9 mouse cellular contexts compared by ENCODE assay signal in the genomic region with DNA sequence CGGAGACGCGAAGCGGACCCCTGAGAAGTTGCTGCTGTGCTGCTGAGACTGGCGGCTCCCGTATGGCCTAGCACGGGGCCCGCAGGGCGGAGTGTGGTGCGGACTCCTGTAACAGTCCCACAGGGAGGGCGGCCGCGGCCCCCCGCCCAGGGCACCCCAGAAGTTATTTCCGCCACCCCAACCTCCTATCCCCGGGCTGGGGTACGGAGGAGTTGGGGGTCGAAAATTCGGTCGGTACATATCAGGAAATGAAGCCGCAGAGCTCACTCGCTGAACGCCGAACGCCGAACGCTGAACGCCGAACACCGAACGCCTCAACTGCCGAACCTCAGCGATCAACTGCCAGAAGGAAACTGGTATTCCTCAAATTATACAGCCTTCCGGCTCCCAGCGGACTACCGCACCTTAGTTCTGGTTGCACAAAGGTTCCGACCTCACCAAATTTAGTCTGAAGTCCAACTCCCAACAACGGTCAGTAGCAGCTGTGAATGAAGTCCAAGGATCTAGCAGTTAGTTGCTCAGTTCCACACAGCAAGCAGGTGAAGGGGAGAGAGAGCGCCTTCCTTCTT. TPM values are rescaled to one million over a fixed set of nuclear protein-coding genes. Genes with fewer than 3 reads are reported as not detected.
DNase-seq lines count a peak whose midpoint lies in the region; ATAC-seq and TF ChIP-seq lines count a peak whose summit lies in the region.
"Had no signal": no experiment of that assay in that cellular context is flagged by ENCODE, and none has a peak within 500 bp of the region (broad histone marks: within the 10 kb centered on the region; RNA-seq: fewer than 3 reads in every experiment).

Gene Gm7102 (minus strand): TSS at position 554 of the 569 bp plus-strand sequence.

- 25% methylated on average over 39 of the region's 39 CpGs for WGBS in embryonic facial prominence, embryonic 15.5 days
- WGBS in kidney, embryonic 15.5 days = 26% methylated on average over 39 of the region's 39 CpGs
- whole genome bisulfite sequencing in midbrain, embryonic 16.5 days = 34% methylated on average over 36 of the region's 39 CpGs

- no peak for ATAC-seq in embryonic facial prominence, embryonic 15.5 days (ENCODE audit: insufficient number of reproducible peaks, low FRiP score, low TSS enrichment, low read depth)
- ATAC-seq in kidney, embryonic 15.5 days (replicated peaks; ENCODE audit: low FRiP score) = no peak; the same call in 1 of the 2 replicates
- ATAC-seq in midbrain, embryonic 16.5 days = no peak
- no peak for ATAC-seq in activated CD4-positive, CD25-positive, alpha-beta regulatory T cell, adult 4 months
- ATAC-seq: Patski had no signal

- H3K4me3 ChIP-seq in layer of hippocampus, adult 2 months = peak within 1 kb of the TSS; percentile 18; the same call in 1 of the 2 replicates
- peak within 1 kb of the TSS; percentile 28 for H3K4me3 ChIP-seq in embryonic facial prominence, embryonic 15.5 days (replicated peaks)
- H3K4me3 ChIP-seq in kidney, embryonic 15.5 days (replicated peaks) = peak within 1 kb of the TSS; percentile 46
- peak within 1 kb of the TSS; percentile 31 for H3K4me3 ChIP-seq in midbrain, embryonic 16.5 days (ENCODE audit: low read depth, low read length)

- no peaks in the 10 kb centered on the region for H3K27me3 ChIP-seq in embryonic facial prominence, embryonic 15.5 days
- H3K27me3 ChIP-seq in kidney, embryonic 15.5 days = no peaks in the 10 kb centered on the region
- H3K27me3 ChIP-seq in midbrain, embryonic 16.5 days (ENCODE audit: control insufficient read depth, insufficient read depth, low read depth, low read length) = no peaks in the 10 kb centered on the region
- H3K27me3 ChIP-seq: Patski had no signal

- no peak within 1 kb of the TSS for H3K9ac ChIP-seq in embryonic facial prominence, embryonic 15.5 days
- 0 out of 2 replicates have a peak within 1 kb of the TSS, but pooled peaks have one; percentile 36 for H3K9ac ChIP-seq in kidney, embryonic 15.5 days
- no peak within 1 kb of the TSS for H3K9ac ChIP-seq in midbrain, embryonic 16.5 days (ENCODE audit: low read depth, low read length)

- TF ChIP-seq CTCF in layer of hippocampus, adult 2 months (conservative IDR thresholded peaks at IDR 0.05) = no peak

- no peak for DNase-seq in layer of hippocampus, adult 2 months (ENCODE audit: low spot score in 2 of 2)
- no peak for DNase-seq in layer of hippocampus, postnatal 25 days (ENCODE audit: extremely low spot score in 1 of 2, low spot score in 1 of 2)
- no peak for DNase-seq in spleen, postnatal 14 days (ENCODE audit: low spot score in 2 of 2)
- DNase-seq in layer of hippocampus, adult 9-10 months (ENCODE audit: low spot score) = no peak

- H3K9me3 ChIP-seq in embryonic facial prominence, embryonic 15.5 days (replicated peaks) = no peaks in the 10 kb centered on the region
- H3K9me3 ChIP-seq in kidney, embryonic 15.5 days (replicated peaks) = 0 out of 2 replicates have a peak, but pooled peaks cover 2% of the 10 kb centered on the region
- H3K9me3 ChIP-seq in midbrain, embryonic 16.5 days (replicated peaks; ENCODE audit: control insufficient read depth, low read length, poor library complexity, severe bottlenecking) = no peaks in the 10 kb centered on the region; the same call in 1 of the 2 replicates

- no peaks in the 10 kb centered on the region for H3K4me1 ChIP-seq in embryonic facial prominence, embryonic 15.5 days
- no peaks in the 10 kb centered on the region for H3K4me1 ChIP-seq in kidney, embryonic 15.5 days
- no peaks in the 10 kb centered on the region for H3K4me1 ChIP-seq in midbrain, embryonic 16.5 days (ENCODE audit: control insufficient read depth, insufficient read depth, low read length)

- H3K27ac ChIP-seq in layer of hippocampus, adult 2 months = no peak within 1 kb of the TSS
- H3K27ac ChIP-seq in embryonic facial prominence, embryonic 15.5 days (replicated peaks) = no peak within 1 kb of the TSS
- no peak within 1 kb of the TSS for H3K27ac ChIP-seq in kidney, embryonic 15.5 days
- no peak within 1 kb of the TSS for H3K27ac ChIP-seq in midbrain, embryonic 16.5 days (ENCODE audit: low read length)

- H3K4me2 ChIP-seq in embryonic facial prominence, embryonic 15.5 days (replicated peaks) = peak within 1 kb of the TSS; percentile 44
- H3K4me2 ChIP-seq in kidney, embryonic 15.5 days = peak within 1 kb of the TSS; percentile 65
- H3K4me2 ChIP-seq in midbrain, embryonic 16.5 days (ENCODE audit: low read length) = peak within 1 kb of the TSS; percentile 48

- no peaks in the 10 kb centered on the region for H3K36me3 ChIP-seq in embryonic facial prominence, embryonic 15.5 days
- no peaks in the 10 kb centered on the region for H3K36me3 ChIP-seq in kidney, embryonic 15.5 days
- H3K36me3 ChIP-seq in midbrain, embryonic 16.5 days (ENCODE audit: control insufficient read depth, insufficient read depth, low read length) = no peaks in the 10 kb centered on the region

RNA-seq across cellular contexts. Expression of gene Gm7102, which starts in this region (rescaled TPM):
- total RNA-seq in layer of hippocampus, adult 2 months (2021) = under 1 TPM in 1 of 2 experiments, not detected in 1; 0.38 TPM
- not detected for total RNA-seq in layer of hippocampus, postnatal 25 days (2021)
- 0.12 and 0.19 TPM in 2 replicates for polyA plus RNA-seq in embryonic facial prominence, embryonic 15.5 days (2015; fragmentation: Nextera tagmentation; extraction: Ambion mirVana)
- polyA plus RNA-seq in kidney, embryonic 15.5 days (2015; fragmentation: Nextera tagmentation; extraction: Ambion mirVana) = 0.15 and 0.17 TPM in 2 replicates
- polyA plus RNA-seq in midbrain, embryonic 16.5 days (2015; fragmentation: Nextera tagmentation; extraction: Ambion mirVana) = 0.19 TPM in 1 of 2 replicates, not detected in the other
- not detected for polyA plus RNA-seq in activated CD4-positive, CD25-positive, alpha-beta regulatory T cell, adult 4 months (2017; shearing (Covaris generic))
